Mouse (Mus musculus) E14TG2a.4 (cell line): ENCODE measurements at regions not wholly inside any gene's neighbourhood (a gene's known extent, or its start where the extent isn't known, plus 50 kb on each side); places are given as distances from the start of the nearest gene placed in this dataset.

Experiments
- H3K27me3 ChIP-seq: 2 replicates; pipeline ENCODE4 v1.6.1; 2014; ENCODE audit warnings: low read length, control low read depth; ENCODE audit not compliant: insufficient read depth
- H3K36me3 ChIP-seq: 2 replicates; pipeline ENCODE4 v1.6.1; 2014; ENCODE audit warnings: low read length, control low read depth; ENCODE audit not compliant: insufficient read depth
- H3K4me1 ChIP-seq: replicated peaks from 2 replicates; pipeline ENCODE4 v1.6.1; 2014; ENCODE audit warnings: low read depth, low read length, control low read depth
- H3K4me3 ChIP-seq: replicated peaks from 2 replicates; pipeline ENCODE4 v1.5.1; 2014; ENCODE audit warnings: mild to moderate bottlenecking, low read length
- H3K9me3 ChIP-seq: 2 replicates; pipeline ENCODE4 v1.6.1; 2014; ENCODE audit warnings: low read length, control low read depth
- CTCF ChIP-seq: conservative IDR thresholded peaks from 2 replicates; pipeline ENCODE4 v1.5.1; 2014; ENCODE audit warnings: low read length
- NANOG ChIP-seq: IDR thresholded peaks from 2 replicates; pipeline ENCODE4 v1.6.1; 2014; ENCODE audit warnings: borderline replicate concordance, low read length, mixed read lengths
- POU5F1 ChIP-seq: IDR thresholded peaks from 2 replicates; pipeline ENCODE4 v1.6.1; 2014; ENCODE audit warnings: low read length, borderline replicate concordance

DNA sequence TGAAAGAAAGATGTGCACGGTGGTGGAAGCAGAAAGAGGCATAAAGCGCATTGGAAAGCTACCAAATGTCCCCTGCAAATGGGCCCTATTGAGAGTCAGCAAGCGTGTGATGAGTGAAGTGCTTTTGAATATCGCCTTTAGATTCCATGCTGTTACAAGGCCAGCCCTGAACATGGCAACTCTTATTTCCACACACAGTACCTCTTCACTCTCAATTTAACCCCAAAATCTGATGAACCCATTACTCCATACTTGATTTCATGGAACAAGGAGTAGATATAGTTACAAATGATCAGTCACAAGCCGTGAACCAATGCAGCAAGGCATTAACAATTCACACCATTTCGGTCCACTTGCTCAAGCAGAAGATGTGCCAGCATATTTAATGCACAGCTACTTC, 71.1 kb upstream of the Dnajc24 start:
- Histone ChIP-seq H3K27me3 (no peaks in the 10 kb centered on the region), H3K9me3 (no peaks in the 10 kb centered on the region), H3K36me3 (no peaks in the 10 kb centered on the region), H3K4me3 (no peak overlapping the region), H3K4me1 (no peaks in the 10 kb centered on the region)
- no peak for TF ChIP-seq NANOG

DNA sequence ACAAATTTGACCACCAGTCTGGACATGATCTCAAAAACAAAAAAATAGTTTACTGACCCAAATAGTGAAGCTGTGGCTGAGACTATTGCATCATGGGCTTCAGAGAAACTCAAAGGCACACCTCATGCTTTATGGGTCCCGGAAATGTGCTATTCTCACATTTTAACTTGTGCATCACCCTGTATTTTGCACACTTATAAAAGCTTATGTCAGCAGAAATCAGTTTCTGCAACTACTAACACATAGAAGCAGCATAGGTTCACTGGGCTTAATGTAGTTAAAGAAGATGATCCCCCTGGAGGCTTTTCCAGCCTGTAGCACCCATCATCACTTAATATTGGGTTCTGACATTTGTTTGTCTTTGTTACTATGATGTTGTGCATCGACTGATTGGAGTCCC, 61.0 kb upstream of the Dnajc24 start:
- Histone ChIP-seq H3K4me1 (no peaks in the 10 kb centered on the region), H3K36me3 (no peaks in the 10 kb centered on the region), H3K27me3 (no peaks in the 10 kb centered on the region), H3K4me3 (no peak overlapping the region), H3K9me3 (no peaks in the 10 kb centered on the region)
- TF ChIP-seq CTCF, result no peak
- no peak for TF ChIP-seq NANOG
- TF ChIP-seq POU5F1, result no peak
